Mouse (Mus musculus): Measurements from ENCODE around the gene Hsdl2.

DNA sequence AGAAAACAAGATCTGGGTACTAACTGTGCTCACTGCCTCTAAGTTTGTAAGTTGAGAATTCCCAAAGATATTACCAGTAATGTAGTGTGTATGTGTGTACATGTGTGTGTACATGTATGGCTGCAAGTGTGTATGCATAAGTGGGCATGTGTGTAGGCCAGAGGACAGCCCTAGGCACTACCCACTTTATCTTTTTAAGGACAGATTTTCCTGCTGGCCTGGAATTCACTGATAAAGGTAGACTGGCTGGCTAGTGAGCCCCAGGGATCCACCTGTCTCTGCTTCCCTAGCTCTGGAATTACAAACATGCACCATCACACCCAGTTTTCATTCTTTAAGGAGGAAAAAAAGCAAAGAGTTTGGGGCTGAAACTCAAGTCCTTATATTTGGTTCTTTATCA is 26.2 kb upstream of the Hsdl2 start:
- TF ChIP-seq POLR2A (IDR thresholded peaks at IDR 0.05; ENCODE audit: low read depth, low read length) (no peak), CTCF (conservative IDR thresholded peaks at IDR 0.05; ENCODE audit: insufficient read depth, insufficient read length, low read depth, low read length) (no peak)

Data from kidney, adult 2 months (tissue).